Mouse (Mus musculus): ENCODE data around the gene Pla2g3. TPM values are rescaled to one million over a fixed set of nuclear protein-coding genes. Genes with fewer than 3 reads are reported as not detected.

The Pla2g3 gene
- total RNA-seq, 2 experiments from 2014 or later, result not detected

GRCm38 (mm10) chr11:3536082-3536481 is 48.0 kb downstream of the Pla2g3 start:
- DNase-seq (ENCODE audit: low spot score), result no peak

GRCm38 (mm10) chr11:3536745-3537333 is 48.8 kb downstream of the Pla2g3 start:
- DNase-seq (ENCODE audit: low spot score), result no peak

GRCm38 (mm10) chr11:3537711-3538110 is 49.6 kb downstream of the Pla2g3 start:
- no peak for DNase-seq (ENCODE audit: low spot score)

GRCm38 (mm10) chr11:3538341-3538740 is 50.3 kb downstream of the Pla2g3 start:
- no peak for DNase-seq (ENCODE audit: low spot score)

GRCm38 (mm10) chr11:3539111-3539825 is 51.2 kb downstream of the Pla2g3 start:
- DNase-seq (ENCODE audit: low spot score), result peak; percentile 96

GRCm38 (mm10) chr11:3539826-3540196 is 51.7 kb downstream of the Pla2g3 start:
- DNase-seq (ENCODE audit: low spot score), result no peak

- no peak for DNase-seq (ENCODE audit: low spot score)
Measured at GRCm38 (mm10) chr11:3540451-3541085, 52.5 kb downstream of the Pla2g3 start, which contains the start of gene Smtn. Smtn (minus strand) TSS chr11:3540612.

- DNase-seq (ENCODE audit: low spot score), result no peak
Measured at GRCm38 (mm10) chr11:3541932-3542331, 53.8 kb downstream of the Pla2g3 start.

- DNase-seq (ENCODE audit: low spot score), result peak; percentile 83
Measured at GRCm38 (mm10) chr11:3543001-3543400, 54.9 kb downstream of the Pla2g3 start.

GRCm38 (mm10) chr11:3544409-3544808 is 56.3 kb downstream of the Pla2g3 start:
- no peak for DNase-seq (ENCODE audit: low spot score)

- no peak for DNase-seq (ENCODE audit: low spot score)
Measured at GRCm38 (mm10) chr11:3545531-3546241, 57.6 kb downstream of the Pla2g3 start.

- no peak for DNase-seq (ENCODE audit: low spot score)
Measured at GRCm38 (mm10) chr11:3546242-3546562, 58.1 kb downstream of the Pla2g3 start.

GRCm38 (mm10) chr11:3547047-3547446 is 59.0 kb downstream of the Pla2g3 start:
- DNase-seq (ENCODE audit: low spot score), result no peak

- no peak for DNase-seq (ENCODE audit: low spot score)
Measured at GRCm38 (mm10) chr11:3547969-3548368, 59.9 kb downstream of the Pla2g3 start.

- DNase-seq (ENCODE audit: low spot score), result no peak
Measured at GRCm38 (mm10) chr11:3548564-3549295, 60.6 kb downstream of the Pla2g3 start.

Other genes starting within 250 kb of the Pla2g3 start
- gene Drg1, start 221.9 kb upstream of the Pla2g3 start, total RNA-seq (2021), result 10 to 100 TPM; 44.5 to 45.0 TPM
- gene Patz1, start 199.4 kb upstream of the Pla2g3 start, total RNA-seq (2021), result 10 to 100 TPM; 11.3 to 12.7 TPM
- gene Pik3ip1, start 157.9 kb upstream of the Pla2g3 start, total RNA-seq (2021), result 10 to 100 TPM; 27.2 to 30.8 TPM
- 10 to 100 TPM; 10.4 to 12.1 TPM for gene Limk2, start 79.1 kb upstream of the Pla2g3 start, total RNA-seq (2021)
- gene Rnf185, start 35.9 kb upstream of the Pla2g3 start, total RNA-seq (2021), result 10 to 100 TPM; 14.4 to 19.0 TPM
- 1 to 10 TPM; 2.4 to 2.9 TPM for gene Inpp5j, start 16.5 kb downstream of the Pla2g3 start, total RNA-seq (2021)
- 10 to 100 TPM in 1 of 2 experiments, 1 to 10 TPM in 1; 9.6 to 14.6 TPM for gene Selenom, start 26.4 kb downstream of the Pla2g3 start, total RNA-seq (2021)
- gene Smtn, start 52.3 kb downstream of the Pla2g3 start, total RNA-seq (2021), result 10 to 100 TPM; 79.9 to 89.7 TPM
- gene Morc2a, start 160.9 kb downstream of the Pla2g3 start, total RNA-seq (2021), result 10 to 100 TPM; 17.2 to 17.7 TPM